Mouse (Mus musculus): Measurements from ENCODE around the gene Hrh2. TPM values are rescaled to one million over a fixed set of nuclear protein-coding genes. Genes with fewer than 3 reads are reported as not detected.

Hrh2 gene
- polyA plus RNA-seq, 1 experiment from 2014 or later: 0.04 TPM

DNA sequence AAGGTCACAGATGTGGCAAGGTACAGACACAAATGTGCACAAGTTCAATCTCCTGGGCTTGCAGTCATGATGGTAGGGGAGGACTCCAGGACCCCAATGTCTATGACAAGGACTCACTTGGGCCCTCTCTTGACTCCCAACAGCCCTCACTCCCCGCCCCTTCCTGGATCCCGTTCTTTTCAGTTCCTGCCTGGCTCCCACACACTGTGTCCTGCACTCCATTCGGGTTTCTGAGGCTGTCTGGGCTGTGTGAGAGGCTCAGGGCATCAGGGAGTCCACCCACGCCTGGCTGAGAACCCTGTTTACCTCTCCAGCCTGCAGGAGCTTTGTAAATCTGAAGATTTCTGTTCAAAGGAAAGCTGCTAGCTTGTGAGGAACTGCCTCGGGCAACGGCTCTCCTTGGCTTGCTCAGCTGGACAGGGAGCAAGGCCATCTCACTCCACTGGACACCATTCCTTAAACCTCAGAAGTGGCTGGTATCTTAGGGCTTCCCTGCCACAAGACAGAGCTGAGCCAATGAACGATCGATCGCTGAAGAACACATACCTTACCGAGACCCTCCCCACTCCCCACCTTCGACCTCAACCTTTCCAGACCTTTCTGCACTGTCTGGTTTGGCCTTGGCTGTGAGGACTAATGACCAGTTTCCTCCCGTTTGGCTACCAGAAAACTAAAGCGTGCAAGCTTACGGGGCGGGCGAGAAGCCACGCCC lies 90.4 kb downstream of the Hrh2 start:
- no peaks in the 10 kb centered on the region for H3K36me3 ChIP-seq (ENCODE audit: control insufficient read depth, insufficient read depth, low read length)
- ATAC-seq (ENCODE audit: low read depth): no peak
- 9% methylated on average over 17 of the region's 17 CpGs for WGBS
- peaks cover 2% of the 10 kb centered on the region; the same call in 1 of the 2 replicates for H3K9me3 ChIP-seq (ENCODE audit: control insufficient read depth, low read length)
- H3K27ac ChIP-seq (ENCODE audit: low read length): no peak overlapping the region
- peaks cover 6% of the 10 kb centered on the region for H3K27me3 ChIP-seq (ENCODE audit: control insufficient read depth, insufficient read depth, low read depth, low read length)
- peaks cover 10% of the 10 kb centered on the region for H3K4me1 ChIP-seq (replicated peaks; ENCODE audit: control insufficient read depth, insufficient read depth, low read length)
- H3K4me2 ChIP-seq (ENCODE audit: low read depth, low read length): peak overlapping the region; percentile 49
- H3K9ac ChIP-seq (ENCODE audit: low read length): no peak overlapping the region
- peak overlapping the region; percentile 18 for H3K4me3 ChIP-seq (ENCODE audit: low read length)

DNA sequence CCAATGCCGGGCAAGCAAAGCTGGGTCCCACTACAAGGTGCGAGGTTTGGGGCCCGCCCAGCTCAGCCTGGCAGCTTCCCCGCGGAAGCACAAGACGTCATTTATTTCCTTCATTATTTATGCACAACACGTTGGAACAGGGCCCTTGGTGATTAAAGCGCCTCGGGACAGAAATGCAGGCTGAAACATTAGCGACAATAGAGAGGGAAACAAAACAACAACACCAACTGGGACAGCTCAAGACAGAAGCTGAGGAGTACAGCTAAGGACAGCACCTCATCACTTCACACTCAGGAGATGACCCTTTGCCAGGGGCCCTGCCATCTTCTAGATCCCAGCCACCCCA lies 90.9 kb downstream of the Hrh2 start:
- ATAC-seq (ENCODE audit: low read depth): peak; percentile 47; the same call in 1 of the 2 replicates

More for the DNA sequence above, 90.9 kb downstream of the Hrh2 start:
- 3% methylated on average over 10 of the region's 10 CpGs for WGBS
- Histone ChIP-seq H3K27ac (ENCODE audit: low read length) (no peak overlapping the region), H3K4me1 (replicated peaks; ENCODE audit: control insufficient read depth, insufficient read depth, low read length) (peaks cover 10% of the 10 kb centered on the region), H3K4me2 (ENCODE audit: low read depth, low read length) (peak overlapping the region; percentile 49), H3K27me3 (ENCODE audit: control insufficient read depth, insufficient read depth, low read depth, low read length) (peaks cover 6% of the 10 kb centered on the region), H3K36me3 (ENCODE audit: control insufficient read depth, insufficient read depth, low read length) (no peaks in the 10 kb centered on the region), H3K9ac (ENCODE audit: low read length) (no peak overlapping the region), H3K4me3 (ENCODE audit: low read length) (peak overlapping the region; percentile 18), H3K9me3 (ENCODE audit: control insufficient read depth, low read length) (peaks cover 2% of the 10 kb centered on the region; the same call in 1 of the 2 replicates)

Other genes with a start within 250 kb of the Hrh2 start
- 0.52 and 0.99 TPM in 2 replicates for gene Drd1, start 136.4 kb upstream of the Hrh2 start, polyA plus RNA-seq (2015; fragmentation: Nextera tagmentation; extraction: Ambion mirVana)
- gene Sfxn1, start 120.3 kb upstream of the Hrh2 start, polyA plus RNA-seq (2015; fragmentation: Nextera tagmentation; extraction: Ambion mirVana): 52.0 and 54.0 TPM in 2 replicates
- gene Cplx2, start 179.2 kb downstream of the Hrh2 start, polyA plus RNA-seq (2015; fragmentation: Nextera tagmentation; extraction: Ambion mirVana): 5.0 and 5.3 TPM in 2 replicates